Mouse (Mus musculus) lung, embryonic 14.5 days (tissue): ENCODE measurements around the gene Aktip. TPM values are rescaled to one million over a fixed set of nuclear protein-coding genes. Genes with fewer than 3 reads are reported as not detected.
A peak's percentile ranks its signal among the peaks of the same experiment; 100 is the strongest.

Source experiments
- ATAC-seq: fragments of 200-750 bp; cut with Nextera tagmentation; 2 replicates; pipeline ENCODE4 v1.8.0; 2017; ENCODE audit warnings: mild to moderate bottlenecking, moderate TSS enrichment, moderate library complexity; ENCODE audit not compliant: insufficient read depth
- DNase-seq: peaks from one replicate; pipeline ENCODE4 v3.0.0-alpha.2; 2015
- H3K27ac ChIP-seq: fragments of 300-500 bp; sonication (generic); 2 replicates; pipeline ENCODE4 v1.5.1; 2014; ENCODE audit warnings: low read depth, mild to moderate bottlenecking, moderate library complexity
- H3K27me3 ChIP-seq: fragments of 300-500 bp; sonication (generic); 2 replicates; pipeline ENCODE4 v1.6.1; 2014; ENCODE audit warnings: low read length, control low read depth; ENCODE audit not compliant: insufficient read depth
- H3K36me3 ChIP-seq: fragments of 300-500 bp; sonication (generic); 2 replicates; pipeline ENCODE4 v1.6.1; 2014; ENCODE audit warnings: control low read depth; ENCODE audit not compliant: insufficient read depth
- H3K4me1 ChIP-seq: fragments of 300-500 bp; sonication (generic); 2 replicates; pipeline ENCODE4 v1.6.1; 2014; ENCODE audit warnings: antibody characterized with exemption, control low read depth; ENCODE audit not compliant: insufficient read depth
- H3K4me2 ChIP-seq: fragments of 300-500 bp; sonication (generic); 2 replicates; pipeline ENCODE4 v1.6.1; 2014; ENCODE audit warnings: mild to moderate bottlenecking
- H3K4me3 ChIP-seq: fragments of 300-500 bp; sonication (generic); 2 replicates; pipeline ENCODE4 v1.5.1; 2014; ENCODE audit warnings: low read depth, low read length
- H3K9ac ChIP-seq: fragments of 300-500 bp; sonication (generic); 2 replicates; pipeline ENCODE4 v1.6.1; 2014
- H3K9me3 ChIP-seq: fragments of 300-500 bp; sonication (generic); 2 replicates; pipeline ENCODE4 v1.6.1; 2016; ENCODE audit warnings: low read depth, low read length, control low read depth
- CTCF ChIP-seq: IDR thresholded peaks from 2 replicates; pipeline ENCODE4 v1.5.1; 2016; ENCODE audit warnings: antibody characterized with exemption, low read depth
- WGBS: fragments of 180-500 bp; shearing (Covaris S2); extraction: QIAGEN DNeasy Blood & Tissue Kit; methylation state at CpG from one replicate; pipeline ENCODE4 v1.1.7; 2014; 5-methylcytosine and 5-hydroxymethylcytosine counted together
- polyA plus RNA-seq: library from polyadenylated mRNA; unstranded; fragments of >200 nt; fragmentation: Nextera tagmentation; extraction: Ambion mirVana; gene quantifications from 2 replicates; pipeline ENCODE4 v1.2.1, GENCODE M21; 2014

The Aktip gene
- 60.8 and 61.7 TPM in 2 replicates for polyA plus RNA-seq

DNA sequence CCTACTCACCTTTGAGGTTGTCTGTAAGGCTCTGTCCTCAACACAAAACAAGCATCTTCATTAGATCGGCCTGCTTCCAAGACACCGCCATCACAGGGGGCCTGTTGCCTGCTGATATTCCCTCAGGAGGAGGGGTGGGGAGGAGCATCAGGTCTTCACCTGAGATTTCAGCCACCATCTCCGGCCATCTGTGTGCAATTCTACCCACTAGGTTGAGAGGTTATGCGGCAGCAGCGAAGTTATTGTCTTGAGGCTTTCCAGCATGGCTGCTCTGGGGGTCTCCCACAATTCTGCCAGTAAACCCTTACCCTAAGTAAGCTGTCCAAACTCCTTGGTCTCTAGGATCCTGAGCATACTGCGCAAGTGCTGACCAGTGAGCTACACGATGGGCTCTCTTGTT lies at the start of gene Aktip:
Gene Aktip, minus strand, starts transcription at position 101 of the 400 bp plus-strand sequence.
- H3K27me3 ChIP-seq = no peaks in the 10 kb centered on the region

DNA sequence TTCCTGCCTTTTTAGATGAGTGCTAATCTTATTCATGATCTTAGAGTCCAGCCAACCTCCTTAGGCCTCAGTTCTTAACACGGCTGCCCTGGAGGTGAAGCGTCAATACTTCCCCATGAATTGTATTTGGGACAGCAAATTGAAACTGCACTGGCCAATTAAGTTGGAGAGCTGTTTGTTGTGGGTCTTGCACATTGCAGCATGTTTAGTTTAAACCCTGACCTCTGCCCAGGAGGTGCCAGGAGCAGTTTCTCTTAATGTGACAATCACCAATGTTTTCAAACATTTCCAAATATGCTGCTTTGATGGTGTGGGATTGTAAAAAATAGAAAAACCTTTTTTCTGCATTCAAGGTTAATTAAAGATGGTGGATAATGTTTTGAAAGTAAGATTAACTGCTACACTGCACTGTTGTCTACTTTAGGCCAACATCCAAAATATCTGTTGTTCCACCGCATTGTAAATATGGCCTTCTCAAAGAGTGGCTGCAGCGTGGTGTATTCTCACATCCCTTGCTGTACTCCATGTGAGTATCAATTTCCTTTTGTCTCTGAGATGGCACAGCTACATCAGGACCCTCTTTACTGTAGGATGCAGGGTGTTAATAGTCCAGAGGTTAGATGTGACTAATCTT lies 46.2 kb upstream of the Aktip start:
- H3K9me3 ChIP-seq = no peaks in the 10 kb centered on the region
- H3K36me3 ChIP-seq = peaks cover 9% of the 10 kb centered on the region
- 53% methylated on average over 4 of the region's 4 CpGs for WGBS
- no peak overlapping the region for H3K4me3 ChIP-seq
- DNase-seq = peak; percentile 84
- ATAC-seq = peak; percentile 63
- no peak overlapping the region for H3K27ac ChIP-seq
- H3K9ac ChIP-seq = no peak overlapping the region
- H3K4me2 ChIP-seq = no peak overlapping the region
- no peaks in the 10 kb centered on the region for H3K27me3 ChIP-seq
- no peak for TF ChIP-seq CTCF
- no peaks in the 10 kb centered on the region for H3K4me1 ChIP-seq

More for the DNA sequence above, at the start of gene Aktip:
- Histone ChIP-seq H3K4me2 (no peak within 1 kb of the TSS), H3K9me3 (no peaks in the 10 kb centered on the region), H3K36me3 (no peaks in the 10 kb centered on the region), H3K4me1 (0 out of 2 replicates have a peak, but pooled peaks cover 4% of the 10 kb centered on the region), H3K9ac (no peak within 1 kb of the TSS), H3K27ac (no peak within 1 kb of the TSS), H3K4me3 (no peak within 1 kb of the TSS)
- no peak for ATAC-seq
- TF ChIP-seq CTCF = no peak
- no peak for DNase-seq
- WGBS = 90% methylated on average over 7 of the region's 7 CpGs

DNA sequence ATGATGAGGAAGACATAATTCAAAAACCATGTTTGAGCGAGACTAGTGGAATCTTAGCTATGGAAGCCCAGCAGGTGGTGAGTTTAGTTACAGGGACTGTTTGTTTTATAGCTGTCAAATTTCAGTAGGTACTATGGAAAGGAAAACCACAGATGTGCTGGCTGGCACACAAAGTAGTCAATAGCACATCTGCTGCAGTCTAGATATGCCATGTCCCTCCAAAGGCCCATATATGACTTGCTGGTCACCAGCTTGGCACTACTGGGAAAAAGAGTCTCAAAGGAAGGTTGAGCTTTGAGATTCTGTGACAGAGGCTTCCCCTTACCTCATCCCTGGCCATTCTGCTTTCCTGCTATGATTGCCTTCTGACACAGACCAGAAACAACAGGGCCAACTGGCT lies 42.9 kb upstream of the Aktip start:
- Histone ChIP-seq H3K27me3 (no peaks in the 10 kb centered on the region), H3K36me3 (0 out of 2 replicates have a peak, but pooled peaks cover 4% of the 10 kb centered on the region), H3K9me3 (no peaks in the 10 kb centered on the region), H3K4me2 (no peak overlapping the region), H3K4me1 (no peaks in the 10 kb centered on the region), H3K27ac (no peak overlapping the region), H3K9ac (no peak overlapping the region), H3K4me3 (no peak overlapping the region)
- 72% methylated on average over 1 of the region's 1 CpGs for WGBS
- TF ChIP-seq CTCF = no peak
- ATAC-seq (no peak), DNase-seq (no peak)

DNA sequence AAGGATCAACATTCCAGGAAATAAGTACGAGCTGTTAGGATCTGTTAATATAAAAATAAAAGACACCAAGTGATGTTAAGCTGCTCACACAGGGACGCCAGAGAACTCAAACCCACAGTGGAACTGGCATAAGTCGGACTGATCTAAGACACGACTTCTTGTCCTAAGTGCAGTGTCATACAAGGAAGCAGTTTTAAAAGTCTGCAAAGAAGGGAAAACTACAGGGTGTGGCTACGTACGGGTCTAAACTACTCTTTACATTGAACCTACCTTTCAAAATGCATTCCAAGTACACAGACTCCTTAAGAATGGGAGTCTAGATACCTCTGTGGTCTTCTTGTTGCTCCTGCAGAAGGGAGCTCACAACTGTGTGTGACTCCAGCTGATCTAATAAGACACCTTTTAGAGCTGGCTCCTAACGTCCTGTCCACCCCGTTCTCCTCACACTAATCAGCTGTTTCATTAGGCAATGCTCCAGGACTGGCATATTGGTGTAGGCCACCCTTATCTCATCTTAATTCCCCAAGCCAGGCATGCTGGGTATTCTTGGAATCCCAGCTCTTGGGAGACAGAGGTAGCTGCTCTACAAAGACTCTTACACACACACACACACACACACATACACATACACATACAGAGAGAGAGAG lies 42.2 kb upstream of the Aktip start:
- Histone ChIP-seq H3K27me3 (no peaks in the 10 kb centered on the region), H3K27ac (no peak overlapping the region), H3K4me3 (no peak overlapping the region), H3K9ac (no peak overlapping the region), H3K36me3 (0 out of 2 replicates have a peak, but pooled peaks cover 4% of the 10 kb centered on the region), H3K4me2 (no peak overlapping the region), H3K4me1 (no peaks in the 10 kb centered on the region), H3K9me3 (no peaks in the 10 kb centered on the region)
- no peak for TF ChIP-seq CTCF
- no peak for ATAC-seq
- no peak for DNase-seq
- 64% methylated on average over 8 of the region's 8 CpGs for WGBS

DNA sequence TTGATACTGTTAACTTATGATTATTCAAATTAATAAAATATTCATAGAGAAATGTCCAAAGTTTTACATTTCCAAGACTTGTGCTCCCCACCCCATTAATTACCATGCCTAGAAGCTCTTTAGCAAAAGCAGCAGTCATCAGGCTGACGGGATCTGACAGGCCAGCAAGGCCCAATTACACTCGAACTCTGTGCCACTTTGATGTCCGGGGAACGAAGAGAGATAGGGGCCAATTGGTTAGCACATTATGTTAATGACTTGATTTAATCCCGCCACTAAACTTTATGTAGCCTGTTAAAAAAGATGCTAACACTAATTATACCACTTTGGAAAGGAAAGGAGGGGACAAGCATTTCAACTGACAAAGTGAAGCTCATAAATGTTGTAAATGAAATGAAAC lies 41.6 kb upstream of the Aktip start:
- no peaks in the 10 kb centered on the region for H3K9me3 ChIP-seq
- WGBS = 70% methylated on average over 5 of the region's 5 CpGs
- no peak for TF ChIP-seq CTCF
- H3K4me1 ChIP-seq = no peaks in the 10 kb centered on the region
- H3K27ac ChIP-seq = no peak overlapping the region
- DNase-seq (no peak), ATAC-seq (no peak)
- H3K4me3 ChIP-seq = no peak overlapping the region
- H3K4me2 ChIP-seq = no peak overlapping the region
- no peaks in the 10 kb centered on the region for H3K27me3 ChIP-seq
- H3K9ac ChIP-seq = no peak overlapping the region
- H3K36me3 ChIP-seq = 0 out of 2 replicates have a peak, but pooled peaks cover 4% of the 10 kb centered on the region

DNA sequence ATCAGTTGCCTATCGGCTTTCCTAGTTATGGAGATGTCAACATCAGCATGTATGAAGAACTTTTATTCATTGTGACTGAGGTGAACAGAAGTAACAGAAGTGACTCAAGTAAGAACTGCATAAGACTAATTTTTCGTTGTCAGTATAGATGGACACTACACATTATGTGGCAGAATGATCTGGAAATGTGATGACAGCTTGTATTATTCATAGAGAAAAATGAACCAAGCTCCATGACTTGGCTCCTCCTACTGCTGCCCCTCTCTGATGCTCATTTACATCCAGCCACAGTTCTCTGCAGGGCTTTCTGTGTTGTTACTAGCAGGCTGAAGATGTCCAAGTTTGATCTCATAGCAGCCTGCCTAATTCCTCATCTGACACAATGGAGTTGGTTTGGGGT lies 37.4 kb upstream of the Aktip start:
- no peak overlapping the region for H3K9ac ChIP-seq
- H3K36me3 ChIP-seq = 0 out of 2 replicates have a peak, but pooled peaks cover 4% of the 10 kb centered on the region
- no peaks in the 10 kb centered on the region for H3K9me3 ChIP-seq
- whole genome bisulfite sequencing = 72% methylated on average over 2 of the region's 2 CpGs
- H3K4me1 ChIP-seq = no peaks in the 10 kb centered on the region
- no peak overlapping the region for H3K4me3 ChIP-seq
- no peak for ATAC-seq
- DNase-seq = no peak
- H3K4me2 ChIP-seq = no peak overlapping the region
- TF ChIP-seq CTCF = no peak
- H3K27ac ChIP-seq = no peak overlapping the region
- H3K27me3 ChIP-seq = no peaks in the 10 kb centered on the region

DNA sequence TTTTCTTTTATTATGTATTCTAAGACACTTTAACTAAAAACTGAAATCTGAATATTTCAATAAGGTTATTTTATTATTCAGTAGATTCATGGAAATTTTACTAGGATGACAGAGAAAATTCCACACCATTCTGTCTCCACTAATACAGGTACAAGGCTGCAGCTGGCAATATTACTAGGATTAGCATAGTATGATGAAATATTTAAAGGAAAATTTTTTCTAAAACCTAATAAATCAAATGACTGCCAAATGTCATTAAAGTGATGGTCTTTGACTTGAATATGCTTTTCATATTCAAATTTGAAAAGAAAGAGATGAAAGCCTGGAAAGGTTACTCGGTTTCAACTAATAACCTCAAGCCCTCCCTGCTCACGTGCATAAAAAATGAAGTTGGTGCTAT lies 34.3 kb upstream of the Aktip start:
- TF ChIP-seq CTCF = no peak
- Histone ChIP-seq H3K27ac (no peak overlapping the region), H3K9ac (no peak overlapping the region), H3K27me3 (no peaks in the 10 kb centered on the region), H3K36me3 (0 out of 2 replicates have a peak, but pooled peaks cover 3% of the 10 kb centered on the region), H3K4me1 (no peaks in the 10 kb centered on the region), H3K4me2 (no peak overlapping the region), H3K4me3 (no peak overlapping the region), H3K9me3 (no peaks in the 10 kb centered on the region)
- ATAC-seq (no peak), DNase-seq (no peak)
- 75% methylated on average over 2 of the region's 2 CpGs for WGBS
